Mouse (Mus musculus) lung, adult 2 months (tissue): ENCODE results near the gene Safb. TPM values are rescaled to one million over a fixed set of nuclear protein-coding genes. Genes with fewer than 3 reads are reported as not detected.

ENCODE experiments used
- DNase-seq: peaks from one replicate; pipeline ENCODE4 v3.0.0; 2022
- H3K4me1 ChIP-seq: fragments of 200-500 bp; 2 replicates; pipeline ENCODE4 v1.6.1; 2011; ENCODE audit warnings: low read length; ENCODE audit not compliant: control insufficient read depth, insufficient read depth
- H3K4me3 ChIP-seq: fragments of 200-500 bp; replicated peaks from 2 replicates; pipeline ENCODE3; 2011; ENCODE audit warnings: low read depth, mild to moderate bottlenecking, control low read depth, low read length; ENCODE audit errors: extremely low read depth
- CTCF ChIP-seq: fragments of 200-500 bp; IDR thresholded peaks from 2 replicates; pipeline ENCODE4 v1.5.1; 2011; ENCODE audit warnings: mild to moderate bottlenecking, low read length, control low read depth; ENCODE audit not compliant: insufficient read depth
- POLR2A ChIP-seq: fragments of 200-500 bp; IDR thresholded peaks from 2 replicates; pipeline ENCODE4 v1.6.1; 2011; ENCODE audit warnings: low read depth, mild to moderate bottlenecking, control low read depth, low read length, borderline replicate concordance; ENCODE audit errors: extremely low read depth
- WGBS: fragments of 180-500 bp; shearing (Covaris S2); methylation state at CpG from one replicate; pipeline ENCODE4 v1.1.7; 2018; 5-methylcytosine and 5-hydroxymethylcytosine counted together
- polyA plus RNA-seq: library from polyadenylated mRNA; depleted of rRNA; stranded (reverse); fragments of >200 nt; gene quantifications from 2 replicates; pipeline ENCODE4 v1.2.3, GENCODE M21; 2012

The Safb gene
- polyA plus RNA-seq, 1 experiment: 115 TPM

GRCm38 (mm10) chr17:56547116-56547845 lies 37.3 kb upstream of the Safb start:
- no peak for TF ChIP-seq CTCF
- no peak for TF ChIP-seq POLR2A

GRCm38 (mm10) chr17:56547846-56548604 lies 36.6 kb upstream of the Safb start:
- no peak overlapping the region for H3K4me3 ChIP-seq
- 72% methylated on average over 9 of the region's 9 CpGs for WGBS
- peak; percentile 2 for DNase-seq
- TF ChIP-seq POLR2A: no peak
- no peak for TF ChIP-seq CTCF
- no peaks in the 10 kb centered on the region for H3K4me1 ChIP-seq

More at GRCm38 (mm10) chr17:56547116-56547845, 37.3 kb upstream of the Safb start:
- Histone ChIP-seq H3K4me1 (no peaks in the 10 kb centered on the region), H3K4me3 (no peak overlapping the region)
- peak; percentile 0 for DNase-seq
- WGBS: 73% methylated on average over 17 of the region's 17 CpGs

DNA sequence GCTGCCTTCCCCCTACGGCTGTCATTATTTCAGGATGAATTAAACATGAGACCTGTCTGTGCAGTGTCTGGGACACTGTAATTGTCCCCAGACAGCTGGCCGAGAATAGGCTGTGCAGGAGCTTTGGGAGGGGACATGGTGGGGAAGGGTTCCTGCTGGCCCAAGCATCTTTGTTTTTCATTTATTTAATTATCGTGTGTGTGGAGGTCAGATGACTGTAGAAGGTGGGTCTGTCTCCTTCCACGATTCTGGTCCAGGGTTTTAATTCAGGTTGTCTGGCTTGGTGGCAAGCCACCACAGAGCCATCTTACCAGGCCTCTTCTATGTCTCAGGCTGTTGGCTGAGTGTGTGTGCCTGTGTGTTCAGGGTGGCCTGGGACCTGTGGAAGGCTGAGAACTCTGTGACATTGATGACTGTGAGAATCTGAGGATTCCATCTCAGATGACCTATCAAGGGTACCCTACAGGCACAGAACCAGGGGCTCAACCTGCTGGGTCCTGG lies 36.0 kb upstream of the Safb start:
- Histone ChIP-seq H3K4me1 (no peaks in the 10 kb centered on the region), H3K4me3 (no peak overlapping the region)
- 74% methylated on average over 4 of the region's 4 CpGs for WGBS
- TF ChIP-seq POLR2A (no peak), CTCF (no peak)
- DNase-seq: no peak

DNA sequence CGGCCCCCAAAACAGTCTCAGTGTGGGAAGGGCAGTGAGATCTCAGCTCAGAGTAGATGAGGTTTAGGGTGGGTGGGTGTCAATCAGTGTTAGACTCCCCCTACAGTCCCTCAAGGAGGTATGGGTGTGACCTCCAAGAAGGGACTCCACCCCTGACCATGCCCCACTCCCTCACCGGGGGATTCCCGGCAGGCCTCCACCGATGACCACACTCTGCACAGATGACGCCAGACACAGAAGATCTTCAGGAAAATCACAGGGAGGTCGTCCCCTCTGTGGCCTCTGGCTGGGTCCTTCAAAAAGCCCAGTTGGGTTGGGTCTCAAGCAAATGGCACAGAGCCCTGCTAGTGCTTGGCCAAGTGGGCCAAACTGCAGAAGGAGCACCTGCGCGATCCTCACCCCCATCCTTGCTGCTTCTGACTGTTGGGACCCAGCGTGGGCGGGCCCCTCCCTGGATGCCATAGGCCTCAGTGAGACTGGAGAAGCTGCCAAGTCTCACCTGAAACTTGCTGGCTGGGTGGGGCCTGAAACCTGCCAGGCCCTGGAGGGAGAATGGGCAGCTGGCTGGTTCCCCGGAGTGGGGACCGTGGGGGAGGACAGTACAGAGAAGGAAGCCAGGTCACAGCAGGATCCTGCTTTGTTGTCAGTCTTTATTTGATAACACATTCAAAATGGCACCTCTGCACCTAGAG lies 33.7 kb upstream of the Safb start:
- TF ChIP-seq POLR2A: no peak
- TF ChIP-seq CTCF: no peak
- no peak overlapping the region for H3K4me3 ChIP-seq
- no peak for DNase-seq
- H3K4me1 ChIP-seq: no peaks in the 10 kb centered on the region
- WGBS: 70% methylated on average over 12 of the region's 12 CpGs

DNA sequence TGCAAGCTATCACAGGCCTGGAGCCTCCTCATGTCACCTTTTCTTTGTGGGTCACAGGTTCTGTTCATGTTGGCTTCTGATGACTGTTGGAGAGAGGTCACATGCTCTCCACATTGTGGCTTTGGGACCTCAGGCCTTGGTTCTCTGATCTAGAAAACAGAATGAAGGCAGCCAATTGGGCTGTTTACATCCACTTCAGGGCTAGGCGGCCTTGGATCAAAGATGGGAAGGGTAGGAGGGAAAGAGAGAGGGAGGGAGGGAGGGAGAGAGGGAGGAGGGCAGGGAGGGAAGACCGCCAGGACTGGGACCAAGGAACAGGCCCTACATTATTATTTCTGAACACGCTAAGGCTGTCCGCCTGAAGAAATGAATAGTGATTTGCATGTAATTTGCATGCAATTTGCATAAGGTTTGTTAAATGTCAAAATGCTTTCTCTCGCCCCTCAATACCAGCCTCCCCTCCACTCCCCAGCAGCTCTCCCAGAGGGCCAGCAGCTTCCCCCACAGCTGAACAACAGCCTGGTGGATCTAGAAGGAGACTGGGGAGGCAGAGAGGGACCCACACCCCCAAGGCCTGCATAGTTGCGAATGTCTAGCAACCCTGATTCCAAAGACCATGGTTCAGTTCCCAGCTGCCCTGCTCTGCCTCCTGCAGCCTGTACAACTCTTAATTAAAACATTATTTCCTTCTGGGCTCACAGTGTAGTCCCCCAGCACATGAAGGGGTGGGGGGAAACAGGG lies 32.6 kb upstream of the Safb start:
- DNase-seq: no peak
- no peak overlapping the region for H3K4me3 ChIP-seq
- no peaks in the 10 kb centered on the region for H3K4me1 ChIP-seq
- WGBS: 76% methylated on average over 6 of the region's 6 CpGs
- TF ChIP-seq POLR2A: no peak
- no peak for TF ChIP-seq CTCF

DNA sequence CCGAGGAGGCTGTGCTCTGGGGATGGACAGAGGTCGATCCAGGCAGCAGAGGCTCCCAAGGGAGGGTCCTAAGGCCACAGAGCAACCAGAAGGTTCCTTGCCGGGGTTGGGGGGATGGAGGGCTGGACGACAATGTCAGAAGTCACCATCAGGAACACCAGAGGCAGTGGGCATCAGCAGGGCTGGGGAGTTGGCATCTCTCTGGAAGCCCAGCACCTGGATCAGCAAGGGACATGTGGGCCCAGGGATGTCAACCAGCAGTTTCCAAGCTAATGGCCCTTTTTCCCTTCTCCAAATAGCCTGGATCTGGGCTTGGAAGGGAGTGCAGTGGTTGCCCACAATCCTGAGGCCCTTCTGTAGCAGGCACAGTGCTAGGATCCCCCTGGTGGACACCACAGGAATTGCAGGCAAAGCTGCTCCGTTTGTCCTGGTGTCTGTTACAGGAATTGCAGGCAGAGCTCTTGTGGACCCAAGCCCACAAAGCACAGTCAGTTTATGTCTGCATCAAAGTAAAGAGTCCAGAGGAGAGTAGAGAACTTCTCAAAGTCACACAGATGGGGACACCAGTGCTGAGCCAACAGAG lies 31.8 kb upstream of the Safb start:
- TF ChIP-seq CTCF: peak; percentile 100
- TF ChIP-seq POLR2A: no peak
- Histone ChIP-seq H3K4me1 (no peaks in the 10 kb centered on the region), H3K4me3 (no peak overlapping the region)
- DNase-seq: peak; percentile 72
- WGBS: 59% methylated on average over 5 of the region's 5 CpGs

GRCm38 (mm10) chr17:56554122-56554551 lies 30.5 kb upstream of the Safb start, which contains the start of gene Gm20219:
Gene Gm20219, minus strand, starts transcription at chr17:56554387.
- TF ChIP-seq CTCF (no peak), POLR2A (peak; percentile 59; the same call in 1 of the 2 replicates)
- WGBS: 65% methylated on average over 20 of the region's 20 CpGs
- Histone ChIP-seq H3K4me1 (no peaks in the 10 kb centered on the region), H3K4me3 (peak within 1 kb of the TSS; percentile 40)
- DNase-seq: peak; percentile 67

DNA sequence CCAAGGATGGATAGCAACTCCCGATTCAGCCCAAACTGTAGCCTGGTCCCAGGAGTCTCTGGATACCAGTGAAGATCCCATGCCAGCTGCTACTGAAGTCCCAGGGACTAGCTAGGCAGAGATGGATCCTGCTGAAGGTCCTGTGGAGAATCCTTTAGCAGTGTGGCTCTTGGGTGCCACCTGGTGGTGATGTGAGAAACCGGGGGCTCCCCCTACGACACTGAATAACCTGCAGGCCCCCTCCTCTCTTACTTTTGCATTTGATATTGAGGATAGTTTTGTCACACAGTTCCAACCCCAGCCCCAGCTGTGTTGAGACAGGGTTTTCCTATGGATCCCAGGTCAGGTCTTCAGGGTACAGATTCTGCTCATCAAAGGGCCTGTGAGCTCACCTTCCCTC lies 26.2 kb upstream of the Safb start:
- WGBS: 15% methylated on average over 3 of the region's 3 CpGs
- no peaks in the 10 kb centered on the region for H3K4me1 ChIP-seq
- H3K4me3 ChIP-seq: no peak overlapping the region
- peak; percentile 55 for DNase-seq
- TF ChIP-seq POLR2A (no peak), CTCF (peak; percentile 75)
